Mouse (Mus musculus): ENCODE results near the gene Krtap1-3.
A peak's percentile ranks its signal among the peaks of the same experiment; 100 is the strongest.
"Not testable (repeated sequence)": the region's sequence is repeated elsewhere in the genome, so short reads cannot be mapped to it uniquely, and the experiment has no call there.

Krtap1-3 gene

GRCm38 (mm10) chr11:99590981-99591380 is at the start of gene Krtap1-3:
TSS of gene Krtap1-3 (minus strand) at chr11:99591339.
- no peak for DNase-seq

DNA sequence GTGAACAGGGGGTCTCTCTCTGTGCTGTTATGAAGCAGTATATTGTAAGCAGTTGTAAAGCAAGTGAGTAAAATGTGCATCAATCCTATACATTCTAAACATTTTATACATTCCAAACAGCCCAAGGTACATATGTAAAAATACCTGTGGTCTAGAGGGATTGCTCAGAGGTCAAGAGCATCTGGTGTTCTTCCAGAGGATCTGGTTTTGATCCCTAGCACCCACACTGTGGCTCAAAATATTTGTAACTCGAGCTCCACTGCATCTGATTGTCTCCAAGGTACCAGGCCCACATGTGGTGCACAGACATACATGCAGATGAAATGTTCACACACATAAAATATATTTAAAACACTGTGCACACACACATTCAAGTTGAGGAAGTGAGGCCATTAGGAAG is 49.8 kb upstream of the Krtap1-3 start:
- DNase-seq, result no peak

- DNase-seq, result no peak
These were observed 45.9 kb upstream of the Krtap1-3 start for GRCm38 (mm10) chr11:99637086-99637485.

GRCm38 (mm10) chr11:99634653-99635134 is 43.6 kb upstream of the Krtap1-3 start, which contains the start of gene Krtap4-2:
TSS of gene Krtap4-2 (minus strand) at chr11:99635084.
- no peak for DNase-seq

DNA sequence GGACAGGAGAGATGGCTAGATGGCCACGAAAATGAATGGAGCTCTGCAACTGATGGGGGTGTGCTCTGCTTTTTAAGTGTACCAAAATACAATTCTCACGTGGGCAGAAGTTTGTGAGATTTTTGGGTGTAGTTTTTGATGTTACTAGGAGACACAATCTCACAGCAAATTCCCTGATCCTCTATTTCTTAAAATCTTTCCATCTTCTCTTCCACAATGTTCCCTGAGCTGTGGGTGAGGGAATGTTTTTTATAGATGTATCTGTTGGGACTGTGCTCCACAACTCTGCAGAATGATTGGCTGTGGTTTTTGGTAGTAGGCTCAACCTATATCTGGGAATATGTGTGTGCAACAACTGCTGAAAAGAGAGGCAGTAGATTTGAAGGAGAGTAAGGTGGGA is 42.2 kb upstream of the Krtap1-3 start:
- DNase-seq, result no peak

- DNase-seq, result no peak
These were observed 39.8 kb upstream of the Krtap1-3 start for GRCm38 (mm10) chr11:99630890-99631289.

GRCm38 (mm10) chr11:99628138-99628537 is 37.0 kb upstream of the Krtap1-3 start, which contains the start of gene Krtap4-1:
TSS of gene Krtap4-1 (minus strand) at chr11:99628238.
- DNase-seq, result no peak

DNA sequence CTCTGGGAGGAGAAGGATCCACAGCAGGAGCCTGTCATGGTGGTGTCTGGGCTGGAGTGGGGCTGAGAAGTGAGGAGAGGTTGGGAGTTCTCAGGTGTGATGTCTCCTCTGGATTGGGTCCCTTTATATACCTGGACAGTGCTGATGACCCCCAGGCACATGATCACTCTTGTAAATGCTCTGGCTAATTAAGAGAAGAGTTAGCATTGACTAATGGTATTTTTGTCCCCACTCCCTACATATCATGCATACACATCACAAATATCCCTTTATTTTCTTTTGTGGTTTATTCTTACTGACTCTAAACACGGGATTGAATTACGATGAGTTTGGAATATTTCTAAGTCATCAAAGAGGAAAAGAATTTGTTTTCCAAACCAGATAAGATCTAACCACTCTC is 29.2 kb upstream of the Krtap1-3 start, which contains the start of gene Gm11562:
TSS of gene Gm11562 (minus strand) at position 101 of the 400 bp plus-strand sequence.
- no peak for DNase-seq

DNA sequence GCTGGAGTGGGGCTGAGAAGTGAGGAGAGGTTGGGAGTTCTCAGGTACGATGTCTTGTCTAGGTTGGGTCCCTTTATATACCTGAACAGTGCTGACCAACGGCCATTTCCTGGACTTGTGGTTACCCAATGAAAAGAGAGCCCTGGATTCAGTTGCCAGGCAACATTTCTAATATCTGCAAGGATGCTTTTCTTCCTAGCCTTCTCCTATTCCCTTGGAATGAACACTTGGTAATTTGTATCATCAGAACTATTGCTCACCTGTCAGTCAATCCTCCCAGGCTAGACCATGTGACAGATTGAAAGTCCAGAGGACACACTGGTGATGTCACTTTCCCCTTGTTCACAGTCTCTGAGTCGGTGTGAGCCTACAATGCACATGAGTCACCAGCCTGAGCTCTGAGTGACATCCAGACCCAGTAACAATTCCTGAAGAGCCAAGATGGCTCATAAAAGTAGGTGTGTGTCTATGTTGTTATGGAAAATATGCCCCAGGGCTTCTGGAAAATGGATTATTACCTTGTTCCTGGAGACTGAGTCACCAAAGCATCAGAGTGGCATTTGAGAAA is 23.7 kb upstream of the Krtap1-3 start, which contains the start of gene Krtap2-4:
TSS of gene Krtap2-4 (minus strand) at position 51 of the 568 bp plus-strand sequence.
- DNase-seq, result no peak

DNA sequence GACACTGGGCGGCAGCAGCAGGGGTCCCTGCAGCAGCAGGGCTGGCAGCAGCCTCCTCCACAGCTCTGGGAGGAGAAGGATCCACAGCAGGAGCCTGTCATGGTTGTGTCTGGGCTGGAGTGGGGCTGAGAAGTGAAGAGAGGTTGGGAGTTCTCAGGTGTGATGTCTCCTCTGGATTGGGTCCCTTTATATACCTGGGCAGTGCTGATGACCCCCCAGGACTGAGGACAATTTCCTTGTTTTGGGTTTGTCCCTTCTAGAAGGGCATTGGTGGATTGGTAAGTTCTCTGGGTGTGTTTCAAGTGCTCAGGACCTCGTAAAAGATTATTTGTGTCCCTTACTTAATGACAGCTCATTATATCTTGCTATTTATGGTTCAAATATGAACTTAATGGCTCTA is 18.9 kb upstream of the Krtap1-3 start, which contains the start of gene Gm11937:
TSS of gene Gm11937 (minus strand) at position 101 of the 400 bp plus-strand sequence.
- not testable (repeated sequence) for DNase-seq

- no peak for DNase-seq
These were observed 18.0 kb upstream of the Krtap1-3 start for GRCm38 (mm10) chr11:99609126-99609525.

- not testable (repeated sequence) for DNase-seq
These were observed 12.1 kb upstream of the Krtap1-3 start, which contains the start of gene Gm11938 for GRCm38 (mm10) chr11:99603208-99603607. TSS of gene Gm11938 (minus strand) at chr11:99603308.

DNA sequence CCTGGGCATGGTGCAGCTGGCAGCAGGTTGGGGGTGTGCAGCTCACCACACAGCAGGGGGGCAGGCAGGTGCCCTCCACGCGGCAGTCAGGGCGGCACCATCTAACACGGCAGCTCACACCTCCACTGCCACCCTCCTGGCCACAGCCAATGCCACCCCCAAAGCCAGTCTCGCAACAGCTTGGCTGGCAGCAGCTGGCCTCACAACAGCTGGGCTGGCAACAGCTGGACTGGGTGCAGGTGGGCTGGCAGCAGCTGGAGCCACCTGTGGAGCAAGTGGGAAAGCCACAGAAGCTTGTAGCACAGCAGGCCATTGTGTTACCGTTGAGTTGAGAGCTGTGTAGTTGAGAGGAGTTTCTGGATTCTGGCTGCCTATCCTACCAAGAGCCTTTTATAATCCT is 6.6 kb upstream of the Krtap1-3 start, which contains the start of gene Krtap9-3:
TSS of gene Krtap9-3 (minus strand) at position 364 of the 400 bp plus-strand sequence.
- DNase-seq, result not testable (repeated sequence)

- DNase-seq, result no peak
These were observed 6.0 kb downstream of the Krtap1-3 start for GRCm38 (mm10) chr11:99585096-99585495.

DNA sequence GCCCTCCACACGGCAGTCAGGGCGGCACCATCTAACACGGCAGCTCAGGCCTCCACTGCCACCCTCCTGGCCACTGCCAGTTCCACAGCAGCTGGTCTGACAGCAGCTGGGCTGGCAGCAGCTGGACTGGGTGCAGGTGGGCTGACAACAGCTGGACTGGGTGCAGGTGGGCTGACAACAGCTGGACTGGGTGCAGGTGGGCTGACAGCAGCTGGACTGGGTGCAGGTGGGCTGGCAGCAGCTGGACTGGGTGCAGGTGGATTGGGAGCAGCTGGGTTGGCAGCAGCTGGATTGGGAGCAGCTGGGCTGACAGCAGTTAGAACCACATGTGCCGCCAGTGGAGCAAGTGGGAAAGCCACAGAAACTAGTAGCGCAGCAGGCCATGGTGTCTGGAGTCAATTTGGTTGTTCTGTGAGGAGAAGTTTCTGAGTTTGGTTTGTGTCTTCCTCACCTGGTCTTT is 7.9 kb downstream of the Krtap1-3 start, which contains the start of gene Krtap1-4:
TSS of gene Krtap1-4 (minus strand) at position 410 of the 460 bp plus-strand sequence.
- no peak for DNase-seq

GRCm38 (mm10) chr11:99581564-99581963 is 9.6 kb downstream of the Krtap1-3 start:
- no peak for DNase-seq

GRCm38 (mm10) chr11:99581051-99581450 is 10.1 kb downstream of the Krtap1-3 start:
- no peak for DNase-seq

- no peak for DNase-seq
These were observed 10.5 kb downstream of the Krtap1-3 start, which contains the start of gene Krtap1-5 for GRCm38 (mm10) chr11:99580636-99581035. TSS of gene Krtap1-5 (minus strand) at chr11:99581016.

GRCm38 (mm10) chr11:99574106-99574505 is 17.0 kb downstream of the Krtap1-3 start:
- DNase-seq, result peak; percentile 62

DNA sequence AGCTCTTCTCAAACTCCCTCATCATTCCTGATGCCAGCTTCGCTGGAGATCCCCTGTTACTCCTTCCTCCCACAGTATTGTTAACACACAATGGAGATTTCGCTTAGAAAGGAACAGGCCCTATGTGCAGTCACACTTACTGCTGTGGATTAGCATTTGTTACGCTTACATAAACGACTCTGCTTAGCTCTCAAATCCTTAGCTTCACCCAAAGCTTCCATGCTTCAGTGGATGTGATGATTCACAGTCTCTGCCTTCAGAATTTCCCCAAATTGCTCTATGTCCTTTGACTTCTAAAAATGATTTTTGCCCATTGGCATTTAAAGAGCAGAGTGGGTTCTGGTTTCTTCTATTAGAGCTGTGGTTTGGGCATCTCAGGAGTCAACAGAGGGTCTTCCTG is 18.0 kb downstream of the Krtap1-3 start:
- no peak for DNase-seq

DNA sequence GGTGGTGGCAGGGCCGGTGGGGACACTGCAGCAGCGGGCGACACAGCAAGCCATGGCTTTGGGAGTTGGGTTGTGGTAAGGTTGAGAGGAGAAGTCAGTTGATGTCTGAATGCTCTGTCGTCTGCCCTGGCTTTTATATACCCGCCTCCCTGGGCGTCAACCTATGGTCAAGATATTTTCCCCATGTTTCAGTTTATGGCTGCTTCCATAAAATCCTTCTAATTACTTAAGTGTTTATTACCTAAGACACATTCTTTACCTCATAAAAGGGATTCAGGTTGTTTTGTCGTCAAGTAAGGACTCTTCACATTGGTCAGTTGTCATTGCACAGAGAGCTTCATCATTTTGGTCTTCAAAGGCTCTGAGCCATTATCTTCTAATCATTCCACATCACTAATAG is 24.6 kb downstream of the Krtap1-3 start, which contains the start of gene Krtap3-1:
TSS of gene Krtap3-1 (minus strand) at position 101 of the 400 bp plus-strand sequence.
- DNase-seq, result no peak

DNA sequence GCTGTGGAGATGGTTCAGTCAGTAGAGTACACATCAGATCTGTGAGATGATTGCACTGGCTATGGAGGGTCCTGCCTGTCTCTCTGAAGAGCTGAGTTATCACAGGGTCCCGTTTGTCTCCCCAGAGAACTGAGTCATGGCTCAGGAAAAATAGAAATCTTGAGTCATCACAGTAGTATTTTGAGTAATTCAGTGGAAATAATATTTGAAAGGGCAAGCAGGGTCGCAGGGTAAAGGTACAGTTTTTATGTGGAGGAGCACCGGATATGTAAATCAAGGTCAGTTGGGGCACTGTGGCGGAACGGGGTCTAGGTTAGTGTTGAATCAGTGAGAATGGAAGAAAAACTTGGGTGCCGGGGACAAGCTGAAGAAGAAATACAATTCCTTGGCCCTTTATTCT is 28.6 kb downstream of the Krtap1-3 start:
- no peak for DNase-seq

DNA sequence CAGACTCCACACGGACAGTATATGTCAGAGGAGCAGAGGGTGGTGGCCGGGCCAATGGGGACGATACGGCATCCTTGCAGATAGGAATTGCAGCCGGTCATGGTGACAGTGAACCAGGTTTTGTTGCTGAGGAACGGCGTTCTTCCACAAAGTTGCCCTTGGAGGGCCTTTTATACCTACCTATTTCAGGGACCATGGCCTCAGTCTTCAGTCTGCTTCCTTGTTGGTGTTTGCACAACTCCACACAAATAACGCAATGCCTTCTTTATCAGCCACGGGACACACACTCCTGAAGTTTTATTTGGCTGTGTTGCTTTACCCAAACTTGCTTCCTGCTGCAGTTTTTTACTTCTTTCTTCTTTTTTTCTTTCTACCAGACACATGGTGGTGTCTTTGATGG is 31.8 kb downstream of the Krtap1-3 start, which contains the start of gene Gm11939:
TSS of gene Gm11939 (minus strand) at position 101 of the 400 bp plus-strand sequence.
- no peak for DNase-seq
